Mouse (Mus musculus): ENCODE measurements around the gene Ppcdc. TPM values are rescaled to one million over a fixed set of nuclear protein-coding genes. Genes with fewer than 3 reads are reported as not detected.

Gene Ppcdc
- total RNA-seq, 1 experiment, result 41.7 TPM

GRCm38 (mm10) chr9:57417341-57417740 is 22.6 kb downstream of the Ppcdc start:
- H3K4me1 ChIP-seq (ENCODE audit: control insufficient read depth in 2 of 2, insufficient read depth in 2 of 2, low read length in 2 of 2, poor library complexity in 1 of 2), result peaks cover 0 to 4% of the 10 kb centered on the region in 2 experiments; a peak in 1 of 4 replicates
- TF ChIP-seq HCFC1 (IDR thresholded peaks at IDR 0.05; ENCODE audit: borderline replicate concordance, insufficient read depth, low read length), result no peak
- TF ChIP-seq CHD2 (IDR thresholded peaks at IDR 0.05; ENCODE audit: low read depth, low read length), result no peak
- no peak for TF ChIP-seq ZNF384 (IDR thresholded peaks at IDR 0.05; ENCODE audit: low read depth, low read length)
- TF ChIP-seq MAFK (IDR thresholded peaks at IDR 0.05; ENCODE audit: insufficient read depth, low read depth, low read length), result no peak
- TF ChIP-seq ZC3H11A (IDR thresholded peaks at IDR 0.05; ENCODE audit: borderline replicate concordance, low read depth, low read length), result no peak
- H3K9ac ChIP-seq (ENCODE audit: insufficient read depth, low read depth, low read length, poor library complexity, severe bottlenecking), result no peak overlapping the region
- no peak overlapping the region for H3K27ac ChIP-seq (ENCODE audit: insufficient read depth, low read depth, low read length, poor library complexity, severe bottlenecking)
- H3K36me3 ChIP-seq (ENCODE audit: control insufficient read depth, insufficient read depth, low read length, poor library complexity, severe bottlenecking), result peaks cover 17% of the 10 kb centered on the region; the same call in 1 of the 2 replicates
- no peak overlapping the region for H3K4me3 ChIP-seq (ENCODE audit: insufficient read depth in 1 of 2, low read depth in 1 of 2, low read length in 2 of 2, poor library complexity in 1 of 2, severe bottlenecking in 1 of 2)
- DNase-seq (ENCODE audit: low read depth, low spot score), result no peak
- no peaks in the 10 kb centered on the region for H3K9me3 ChIP-seq (ENCODE audit: control insufficient read depth, insufficient read depth, low read depth, low read length)
- in situ Hi-C loops (cut with MboI; ENCODE audit: low sequenced_read_pairs in 2 of 2, unreplicated experiment in 2 of 2), result no loop called here

- DNase-seq (ENCODE audit: low read depth, low spot score), result no peak
- Histone ChIP-seq H3K9ac (ENCODE audit: insufficient read depth, low read depth, low read length, poor library complexity, severe bottlenecking) (no peak overlapping the region), H3K4me1 (ENCODE audit: control insufficient read depth in 2 of 2, insufficient read depth in 2 of 2, low read length in 2 of 2, poor library complexity in 1 of 2) (no peaks in the 10 kb centered on the region), H3K9me3 (ENCODE audit: control insufficient read depth, insufficient read depth, low read depth, low read length) (no peaks in the 10 kb centered on the region), H3K27ac (ENCODE audit: insufficient read depth, low read depth, low read length, poor library complexity, severe bottlenecking) (no peak overlapping the region), H3K4me3 (ENCODE audit: insufficient read depth in 1 of 2, low read depth in 1 of 2, low read length in 2 of 2, poor library complexity in 1 of 2, severe bottlenecking in 1 of 2) (no peak overlapping the region), H3K36me3 (ENCODE audit: control insufficient read depth, insufficient read depth, low read length, poor library complexity, severe bottlenecking) (no peaks in the 10 kb centered on the region; the same call in 1 of the 2 replicates)
- in situ Hi-C loops (cut with MboI; ENCODE audit: low sequenced_read_pairs in 2 of 2, unreplicated experiment in 2 of 2), result no loop called here
- TF ChIP-seq HCFC1 (IDR thresholded peaks at IDR 0.05; ENCODE audit: borderline replicate concordance, insufficient read depth, low read length) (no peak), ZC3H11A (IDR thresholded peaks at IDR 0.05; ENCODE audit: borderline replicate concordance, low read depth, low read length) (no peak), CHD2 (IDR thresholded peaks at IDR 0.05; ENCODE audit: low read depth, low read length) (no peak), MAFK (IDR thresholded peaks at IDR 0.05; ENCODE audit: insufficient read depth, low read depth, low read length) (no peak), ZNF384 (IDR thresholded peaks at IDR 0.05; ENCODE audit: low read depth, low read length) (no peak)
Measured at GRCm38 (mm10) chr9:57407120-57407905, 32.6 kb downstream of the Ppcdc start.

- no peaks in the 10 kb centered on the region for H3K9me3 ChIP-seq (ENCODE audit: control insufficient read depth, insufficient read depth, low read depth, low read length)
- H3K36me3 ChIP-seq (ENCODE audit: control insufficient read depth, insufficient read depth, low read length, poor library complexity, severe bottlenecking), result no peaks in the 10 kb centered on the region
- in situ Hi-C loops (cut with MboI; ENCODE audit: low sequenced_read_pairs in 2 of 2, unreplicated experiment in 2 of 2), result no loop called here
- H3K27ac ChIP-seq (ENCODE audit: insufficient read depth, low read depth, low read length, poor library complexity, severe bottlenecking), result no peak overlapping the region
- no peak for TF ChIP-seq CHD2 (IDR thresholded peaks at IDR 0.05; ENCODE audit: low read depth, low read length)
- no peak for TF ChIP-seq ZC3H11A (IDR thresholded peaks at IDR 0.05; ENCODE audit: borderline replicate concordance, low read depth, low read length)
- no peak for TF ChIP-seq MAFK (IDR thresholded peaks at IDR 0.05; ENCODE audit: insufficient read depth, low read depth, low read length)
- TF ChIP-seq HCFC1 (IDR thresholded peaks at IDR 0.05; ENCODE audit: borderline replicate concordance, insufficient read depth, low read length), result no peak
- no peak overlapping the region for H3K9ac ChIP-seq (ENCODE audit: insufficient read depth, low read depth, low read length, poor library complexity, severe bottlenecking)
- no peak for DNase-seq (ENCODE audit: low read depth, low spot score)
- H3K4me1 ChIP-seq (ENCODE audit: control insufficient read depth in 2 of 2, insufficient read depth in 2 of 2, low read length in 2 of 2, poor library complexity in 1 of 2), result 0 out of 4 replicates have a peak, but pooled peaks cover 0 to 2% of the 10 kb centered on the region in 2 experiments
- H3K4me3 ChIP-seq (ENCODE audit: insufficient read depth in 1 of 2, low read depth in 1 of 2, low read length in 2 of 2, poor library complexity in 1 of 2, severe bottlenecking in 1 of 2), result no peak overlapping the region
Measured at GRCm38 (mm10) chr9:57406395-57406794, 33.5 kb downstream of the Ppcdc start.

GRCm38 (mm10) chr9:57404036-57404435 is 35.9 kb downstream of the Ppcdc start:
- H3K4me3 ChIP-seq (ENCODE audit: insufficient read depth in 1 of 2, low read depth in 1 of 2, low read length in 2 of 2, poor library complexity in 1 of 2, severe bottlenecking in 1 of 2), result no peak overlapping the region
- in situ Hi-C loops (cut with MboI; ENCODE audit: low sequenced_read_pairs in 2 of 2, unreplicated experiment in 2 of 2), result no loop called here
- H3K27ac ChIP-seq (ENCODE audit: insufficient read depth, low read depth, low read length, poor library complexity, severe bottlenecking), result no peak overlapping the region
- H3K4me1 ChIP-seq (ENCODE audit: control insufficient read depth in 2 of 2, insufficient read depth in 2 of 2, low read length in 2 of 2, poor library complexity in 1 of 2), result 0 out of 4 replicates have a peak, but pooled peaks cover 0 to 2% of the 10 kb centered on the region in 2 experiments
- no peaks in the 10 kb centered on the region for H3K36me3 ChIP-seq (ENCODE audit: control insufficient read depth, insufficient read depth, low read length, poor library complexity, severe bottlenecking)
- H3K9ac ChIP-seq (ENCODE audit: insufficient read depth, low read depth, low read length, poor library complexity, severe bottlenecking), result no peak overlapping the region
- no peak for DNase-seq (ENCODE audit: low read depth, low spot score)
- no peaks in the 10 kb centered on the region for H3K9me3 ChIP-seq (ENCODE audit: control insufficient read depth, insufficient read depth, low read depth, low read length)
- no peak for TF ChIP-seq HCFC1 (IDR thresholded peaks at IDR 0.05; ENCODE audit: borderline replicate concordance, insufficient read depth, low read length)
- TF ChIP-seq ZNF384 (IDR thresholded peaks at IDR 0.05; ENCODE audit: low read depth, low read length), result no peak
- no peak for TF ChIP-seq CHD2 (IDR thresholded peaks at IDR 0.05; ENCODE audit: low read depth, low read length)
- no peak for TF ChIP-seq MAFK (IDR thresholded peaks at IDR 0.05; ENCODE audit: insufficient read depth, low read depth, low read length)
- TF ChIP-seq ZC3H11A (IDR thresholded peaks at IDR 0.05; ENCODE audit: borderline replicate concordance, low read depth, low read length), result no peak

Measured in ES-E14 (cell line).